Mouse (Mus musculus) forebrain, embryonic 15.5 days (tissue): Measurements from ENCODE around the gene Zbtb17. TPM values are rescaled to one million over a fixed set of nuclear protein-coding genes. Genes with fewer than 3 reads are reported as not detected.

Experiments used
- ATAC-seq: fragments of 200-750 bp; cut with Nextera tagmentation; replicated peaks from 2 replicates; pipeline ENCODE4 v1.8.0; 2017; ENCODE audit warnings: mild to moderate bottlenecking, moderate TSS enrichment, moderate library complexity
- H3K27ac ChIP-seq: fragments of 300-500 bp; sonication (generic); replicated peaks from 2 replicates; pipeline ENCODE4 v1.5.1; 2015; ENCODE audit warnings: mild to moderate bottlenecking, inconsistent platforms
- H3K27me3 ChIP-seq: fragments of 300-500 bp; sonication (generic); 2 replicates; pipeline ENCODE4 v1.6.1; 2015; ENCODE audit warnings: inconsistent platforms
- H3K36me3 ChIP-seq: fragments of 300-500 bp; sonication (generic); 2 replicates; pipeline ENCODE4 v1.6.1; 2015; ENCODE audit warnings: mild to moderate bottlenecking, inconsistent platforms
- H3K4me1 ChIP-seq: fragments of 300-500 bp; sonication (generic); 2 replicates; pipeline ENCODE4 v1.6.1; 2015; ENCODE audit warnings: inconsistent platforms
- H3K4me2 ChIP-seq: fragments of 300-500 bp; sonication (generic); replicated peaks from 2 replicates; pipeline ENCODE4 v1.6.1; 2015; ENCODE audit warnings: mild to moderate bottlenecking, inconsistent platforms
- H3K4me3 ChIP-seq: fragments of 300-500 bp; sonication (generic); 2 replicates; pipeline ENCODE4 v1.5.1; 2015; ENCODE audit warnings: mild to moderate bottlenecking, inconsistent platforms
- H3K9ac ChIP-seq: fragments of 300-500 bp; sonication (generic); replicated peaks from 2 replicates; pipeline ENCODE4 v1.6.1; 2015; ENCODE audit warnings: mild to moderate bottlenecking, inconsistent platforms
- H3K9me3 ChIP-seq: fragments of 300-500 bp; sonication (generic); 2 replicates; pipeline ENCODE4 v1.6.1; 2016; ENCODE audit warnings: inconsistent platforms
- WGBS: fragments of 180-500 bp; shearing (Covaris S2); methylation state at CpG from one replicate; pipeline ENCODE4 v1.1.7; 2015; ENCODE audit warnings: mixed read lengths; 5-methylcytosine and 5-hydroxymethylcytosine counted together
- polyA plus RNA-seq: library from polyadenylated mRNA; unstranded; fragments of >200 nt; fragmentation: Nextera tagmentation; extraction: Ambion mirVana; gene quantifications from 2 replicates; pipeline ENCODE4 v1.2.1, GENCODE M21; 2015

The Zbtb17 gene
- polyA plus RNA-seq, 1 experiment from 2014 or later = 61.8 TPM

- Histone ChIP-seq H3K4me2 (no peak overlapping the region), H3K27me3 (no peaks in the 10 kb centered on the region), H3K9me3 (no peaks in the 10 kb centered on the region), H3K4me3 (no peak overlapping the region), H3K36me3 (peaks cover 87% of the 10 kb centered on the region), H3K4me1 (peaks cover 16% of the 10 kb centered on the region), H3K27ac (peak overlapping the region; percentile 79), H3K9ac (no peak overlapping the region)
- ATAC-seq = no peak
- 91% methylated on average over 8 of the region's 8 CpGs for WGBS
Observed at GRCm38 (mm10) chr4:141479411-141479810, 35.0 kb downstream of the Zbtb17 start.

GRCm38 (mm10) chr4:141484071-141484470, 39.6 kb downstream of the Zbtb17 start:
- ATAC-seq = no peak
- 91% methylated on average over 11 of the region's 11 CpGs for WGBS

DNA sequence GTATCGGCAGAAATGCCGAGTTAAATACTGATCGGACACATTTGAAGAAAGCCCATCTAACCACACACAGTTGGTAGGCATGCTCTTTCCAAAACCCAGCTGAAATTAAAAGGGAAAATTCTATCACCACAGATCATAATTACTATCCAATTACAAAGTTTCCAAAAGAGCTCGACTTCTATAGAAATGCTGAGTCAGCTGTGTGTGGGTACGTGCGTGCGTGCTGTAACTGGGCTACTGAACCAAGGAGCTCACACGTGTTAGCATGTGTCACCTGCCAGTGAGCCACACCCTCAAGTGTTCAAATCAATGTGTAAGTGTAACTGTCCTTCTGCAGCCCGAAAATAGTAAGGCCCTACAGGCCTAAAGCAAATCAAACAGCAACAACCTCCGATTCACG, 43.1 kb downstream of the Zbtb17 start:
- ATAC-seq = no peak
- Histone ChIP-seq H3K4me2 (no peak overlapping the region), H3K36me3 (peaks cover 85% of the 10 kb centered on the region), H3K9ac (no peak overlapping the region), H3K27me3 (no peaks in the 10 kb centered on the region), H3K4me1 (no peaks in the 10 kb centered on the region), H3K4me3 (no peak overlapping the region), H3K9me3 (no peaks in the 10 kb centered on the region), H3K27ac (no peak overlapping the region)
- WGBS = 92% methylated on average over 11 of the region's 11 CpGs

More at GRCm38 (mm10) chr4:141484071-141484470, 39.6 kb downstream of the Zbtb17 start:
- H3K9me3 ChIP-seq = no peaks in the 10 kb centered on the region
- no peak overlapping the region for H3K9ac ChIP-seq
- H3K4me3 ChIP-seq = no peak overlapping the region
- H3K27me3 ChIP-seq = no peaks in the 10 kb centered on the region
- H3K4me2 ChIP-seq = no peak overlapping the region
- H3K27ac ChIP-seq = no peak overlapping the region
- H3K36me3 ChIP-seq = peaks cover 82% of the 10 kb centered on the region
- H3K4me1 ChIP-seq = no peaks in the 10 kb centered on the region

GRCm38 (mm10) chr4:141488670-141489069, 44.2 kb downstream of the Zbtb17 start:
- WGBS = 92% methylated on average over 4 of the region's 4 CpGs
- no peak for ATAC-seq
- no peak overlapping the region for H3K27ac ChIP-seq
- no peaks in the 10 kb centered on the region for H3K9me3 ChIP-seq
- H3K4me1 ChIP-seq = no peaks in the 10 kb centered on the region
- peaks cover 82% of the 10 kb centered on the region for H3K36me3 ChIP-seq
- H3K27me3 ChIP-seq = no peaks in the 10 kb centered on the region
- no peak overlapping the region for H3K4me3 ChIP-seq
- no peak overlapping the region for H3K9ac ChIP-seq
- no peak overlapping the region for H3K4me2 ChIP-seq

- Histone ChIP-seq H3K9me3 (no peaks in the 10 kb centered on the region), H3K27me3 (no peaks in the 10 kb centered on the region), H3K36me3 (no peaks in the 10 kb centered on the region), H3K9ac (no peak overlapping the region), H3K4me3 (no peak overlapping the region), H3K27ac (no peak overlapping the region), H3K4me2 (no peak overlapping the region), H3K4me1 (peaks cover 19% of the 10 kb centered on the region)
- 77% methylated on average over 4 of the region's 4 CpGs for WGBS
- no peak for ATAC-seq
Observed at GRCm38 (mm10) chr4:141500637-141501036, 56.2 kb downstream of the Zbtb17 start.

GRCm38 (mm10) chr4:141501058-141501457, 56.6 kb downstream of the Zbtb17 start:
- WGBS = 62% methylated on average over 5 of the region's 5 CpGs
- H3K4me2 ChIP-seq = no peak overlapping the region
- H3K4me1 ChIP-seq = peaks cover 20% of the 10 kb centered on the region
- H3K9ac ChIP-seq = no peak overlapping the region
- H3K36me3 ChIP-seq = no peaks in the 10 kb centered on the region
- H3K27ac ChIP-seq = no peak overlapping the region
- ATAC-seq = no peak
- H3K27me3 ChIP-seq = no peaks in the 10 kb centered on the region
- no peaks in the 10 kb centered on the region for H3K9me3 ChIP-seq
- no peak overlapping the region for H3K4me3 ChIP-seq

DNA sequence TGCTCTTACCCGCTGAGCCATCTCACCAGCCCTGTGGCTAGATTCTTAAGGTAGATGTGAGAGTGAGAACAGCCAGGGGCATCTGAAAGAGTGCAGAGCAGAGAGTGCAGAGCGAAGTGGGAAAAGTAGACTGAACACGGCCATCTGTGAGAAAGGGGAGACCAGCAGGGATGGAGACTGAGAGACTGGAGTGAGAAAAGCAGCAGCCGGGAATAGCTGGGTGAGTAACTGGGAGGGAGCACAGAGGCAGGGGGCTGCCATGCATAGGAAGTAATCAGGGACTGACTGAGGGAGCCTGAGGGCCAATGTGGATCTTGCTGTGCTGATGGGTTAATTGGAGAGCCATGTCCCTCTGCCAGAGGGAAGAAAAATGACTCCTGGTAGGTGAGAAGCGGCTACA, 58.3 kb downstream of the Zbtb17 start:
- Histone ChIP-seq H3K9me3 (no peaks in the 10 kb centered on the region), H3K27ac (no peak overlapping the region), H3K4me2 (no peak overlapping the region), H3K4me3 (no peak overlapping the region), H3K36me3 (no peaks in the 10 kb centered on the region), H3K4me1 (peaks cover 34% of the 10 kb centered on the region), H3K27me3 (no peaks in the 10 kb centered on the region), H3K9ac (no peak overlapping the region)
- 67% methylated on average over 5 of the region's 5 CpGs for WGBS
- ATAC-seq = no peak

GRCm38 (mm10) chr4:141504471-141504870, 60.0 kb downstream of the Zbtb17 start:
- H3K27me3 ChIP-seq = no peaks in the 10 kb centered on the region
- ATAC-seq = no peak
- H3K27ac ChIP-seq = no peak overlapping the region
- no peak overlapping the region for H3K4me2 ChIP-seq
- H3K4me1 ChIP-seq = peaks cover 34% of the 10 kb centered on the region
- H3K9ac ChIP-seq = no peak overlapping the region
- 88% methylated on average over 4 of the region's 4 CpGs for WGBS
- no peaks in the 10 kb centered on the region for H3K9me3 ChIP-seq
- H3K4me3 ChIP-seq = no peak overlapping the region
- H3K36me3 ChIP-seq = no peaks in the 10 kb centered on the region

- Histone ChIP-seq H3K27ac (peak overlapping the region; percentile 80), H3K4me1 (peaks cover 33% of the 10 kb centered on the region), H3K27me3 (no peaks in the 10 kb centered on the region), H3K4me2 (no peak overlapping the region), H3K9me3 (no peaks in the 10 kb centered on the region), H3K9ac (no peak overlapping the region), H3K36me3 (no peaks in the 10 kb centered on the region), H3K4me3 (no peak overlapping the region)
- ATAC-seq = no peak
- 95% methylated on average over 11 of the region's 11 CpGs for WGBS
Observed at GRCm38 (mm10) chr4:141505810-141506209, 61.4 kb downstream of the Zbtb17 start.

DNA sequence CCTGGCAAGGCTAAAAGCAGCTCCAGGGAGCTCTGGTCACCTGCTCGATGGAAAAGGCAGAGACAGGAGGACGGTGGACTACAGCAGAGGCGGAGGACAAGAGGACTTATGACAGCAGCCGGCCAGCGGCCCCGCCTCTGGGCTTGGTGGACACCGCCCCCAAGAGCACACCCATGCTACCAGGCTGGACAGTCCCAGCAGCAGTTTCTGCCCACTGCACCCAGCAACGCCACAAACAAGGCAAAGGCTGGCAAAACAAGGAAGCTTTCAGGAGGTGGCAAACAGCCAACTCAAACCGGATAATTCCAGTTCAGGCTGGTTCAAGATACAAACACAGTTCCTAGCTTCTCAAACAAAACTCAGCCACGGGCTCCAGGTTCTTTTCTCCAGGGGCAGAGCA, 61.9 kb downstream of the Zbtb17 start:
- Histone ChIP-seq H3K4me2 (0 out of 2 replicates have a peak overlapping the region, but pooled peaks have one; percentile 9), H3K4me3 (no peak overlapping the region), H3K27me3 (no peaks in the 10 kb centered on the region), H3K4me1 (peaks cover 34% of the 10 kb centered on the region), H3K9me3 (no peaks in the 10 kb centered on the region), H3K27ac (peak overlapping the region; percentile 80), H3K36me3 (no peaks in the 10 kb centered on the region), H3K9ac (no peak overlapping the region)
- peak; percentile 76 for ATAC-seq
- WGBS = 25% methylated on average over 10 of the region's 10 CpGs

- Histone ChIP-seq H3K27ac (peak overlapping the region; percentile 80), H3K4me1 (peaks cover 33% of the 10 kb centered on the region), H3K4me3 (no peak overlapping the region), H3K9ac (no peak overlapping the region), H3K4me2 (0 out of 2 replicates have a peak overlapping the region, but pooled peaks have one; percentile 3), H3K36me3 (no peaks in the 10 kb centered on the region), H3K9me3 (no peaks in the 10 kb centered on the region), H3K27me3 (no peaks in the 10 kb centered on the region)
- no peak for ATAC-seq
- 61% methylated on average over 10 of the region's 10 CpGs for WGBS
Observed at GRCm38 (mm10) chr4:141506893-141507292, 62.4 kb downstream of the Zbtb17 start.

DNA sequence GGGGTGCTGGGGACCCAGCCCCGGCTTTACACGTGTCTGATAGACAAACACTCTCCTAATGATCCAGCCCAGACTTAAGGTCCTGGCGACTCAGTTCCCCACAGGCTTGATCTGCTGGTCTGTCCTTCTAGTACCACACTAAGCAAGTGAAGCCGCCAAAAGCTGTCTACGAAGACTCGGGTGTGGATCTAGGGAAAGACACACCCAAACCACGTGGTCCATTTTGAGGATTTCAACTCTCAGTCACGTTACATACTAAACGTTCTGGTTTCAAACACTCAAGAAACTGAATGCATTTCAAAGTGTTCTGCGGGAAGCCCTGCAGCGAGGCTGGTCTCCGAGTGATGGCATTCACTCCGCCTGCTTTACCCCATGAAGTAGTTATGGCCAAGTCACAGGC, 66.0 kb downstream of the Zbtb17 start:
- Histone ChIP-seq H3K4me3 (no peak overlapping the region), H3K9ac (no peak overlapping the region), H3K9me3 (no peaks in the 10 kb centered on the region), H3K27me3 (no peaks in the 10 kb centered on the region), H3K27ac (no peak overlapping the region), H3K4me1 (peaks cover 27% of the 10 kb centered on the region), H3K36me3 (0 out of 2 replicates have a peak, but pooled peaks cover 6% of the 10 kb centered on the region), H3K4me2 (no peak overlapping the region)
- no peak for ATAC-seq
- 89% methylated on average over 13 of the region's 13 CpGs for whole genome bisulfite sequencing

DNA sequence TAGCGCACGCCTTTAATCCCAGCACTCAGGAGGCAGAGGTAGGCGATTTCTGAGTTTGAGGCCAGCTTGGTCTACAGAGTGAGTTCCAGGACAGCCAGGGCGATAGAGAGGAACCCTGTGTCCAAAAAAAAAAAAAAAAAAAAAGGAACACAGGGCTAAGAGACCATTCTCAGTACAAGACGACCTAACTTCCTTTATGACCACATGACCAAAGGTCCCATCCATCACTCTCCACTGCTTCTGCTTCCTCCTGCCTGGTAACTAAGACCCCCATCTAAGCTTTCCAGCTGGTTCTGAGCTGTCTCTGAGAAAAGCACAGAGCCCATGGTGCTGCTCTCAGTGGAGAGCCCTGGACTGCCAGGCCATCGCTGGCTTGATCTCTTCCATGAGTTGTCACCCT, 67.7 kb downstream of the Zbtb17 start:
- Histone ChIP-seq H3K9ac (no peak overlapping the region), H3K27me3 (no peaks in the 10 kb centered on the region), H3K4me1 (peaks cover 14% of the 10 kb centered on the region), H3K36me3 (peaks cover 21% of the 10 kb centered on the region), H3K4me3 (no peak overlapping the region), H3K9me3 (no peaks in the 10 kb centered on the region), H3K27ac (no peak overlapping the region), H3K4me2 (no peak overlapping the region)
- 84% methylated on average over 6 of the region's 6 CpGs for WGBS
- no peak for ATAC-seq
